Mouse (Mus musculus) lung, embryonic 15.5 days (tissue): ENCODE results near the gene Ggn. TPM values are rescaled to one million over a fixed set of nuclear protein-coding genes. Genes with fewer than 3 reads are reported as not detected.

Source experiments
- ATAC-seq: fragments of 200-750 bp; cut with Nextera tagmentation; 2 replicates; pipeline ENCODE4 v1.8.0; 2017; ENCODE audit warnings: moderate number of reproducible peaks, borderline replicate concordance; ENCODE audit not compliant: low FRiP score, low TSS enrichment; ENCODE audit errors: extremely low read depth
- H3K27ac ChIP-seq: fragments of 300-500 bp; sonication (generic); 2 replicates; pipeline ENCODE4 v1.5.1; 2015; ENCODE audit warnings: moderate library complexity, mild to moderate bottlenecking, inconsistent platforms
- H3K27me3 ChIP-seq: fragments of 300-500 bp; sonication (generic); 2 replicates; pipeline ENCODE4 v1.6.1; 2015; ENCODE audit warnings: inconsistent platforms
- H3K36me3 ChIP-seq: fragments of 300-500 bp; sonication (generic); 2 replicates; pipeline ENCODE4 v1.6.1; 2015; ENCODE audit warnings: inconsistent platforms
- H3K4me1 ChIP-seq: fragments of 300-500 bp; sonication (generic); 2 replicates; pipeline ENCODE4 v1.6.1; 2015; ENCODE audit warnings: inconsistent platforms
- H3K4me2 ChIP-seq: fragments of 300-500 bp; sonication (generic); 2 replicates; pipeline ENCODE4 v1.6.1; 2015; ENCODE audit warnings: inconsistent platforms, mild to moderate bottlenecking, moderate library complexity
- H3K4me3 ChIP-seq: fragments of 300-500 bp; sonication (generic); 2 replicates; pipeline ENCODE4 v1.5.1; 2015; ENCODE audit warnings: mild to moderate bottlenecking, inconsistent platforms
- H3K9ac ChIP-seq: fragments of 300-500 bp; sonication (generic); 2 replicates; pipeline ENCODE4 v1.6.1; 2015; ENCODE audit warnings: inconsistent platforms
- H3K9me3 ChIP-seq: fragments of 300-500 bp; sonication (generic); 2 replicates; pipeline ENCODE4 v1.6.1; 2016; ENCODE audit warnings: inconsistent platforms
- WGBS: fragments of 180-500 bp; shearing (Covaris S2); methylation state at CpG from one replicate; pipeline ENCODE4 v1.1.7; 2015; 5-methylcytosine and 5-hydroxymethylcytosine counted together
- polyA plus RNA-seq: library from polyadenylated mRNA; unstranded; fragments of >200 nt; fragmentation: Nextera tagmentation; extraction: Ambion mirVana; gene quantifications from 2 replicates; pipeline ENCODE4 v1.2.1, GENCODE M21; 2015

Gene Ggn
- polyA plus RNA-seq, 1 experiment from 2014 or later = 0.74 TPM

GRCm38 (mm10) chr7:29167656-29168055 is 2.4 kb upstream of the Ggn start:
- Histone ChIP-seq H3K9me3 (no peaks in the 10 kb centered on the region), H3K9ac (no peak overlapping the region), H3K27me3 (peaks cover 42% of the 10 kb centered on the region), H3K4me1 (peaks cover 47% of the 10 kb centered on the region), H3K27ac (no peak overlapping the region), H3K4me2 (no peak overlapping the region), H3K4me3 (no peak overlapping the region), H3K36me3 (no peaks in the 10 kb centered on the region; the same call in 1 of the 2 replicates)
- 20% methylated on average over 19 of the region's 19 CpGs for WGBS
- ATAC-seq = no peak

- H3K4me1 ChIP-seq = peaks cover 43% of the 10 kb centered on the region
- H3K27ac ChIP-seq = no peak overlapping the region
- 10% methylated on average over 10 of the region's 10 CpGs for WGBS
- H3K9me3 ChIP-seq = no peaks in the 10 kb centered on the region
- ATAC-seq = no peak
- H3K9ac ChIP-seq = no peak overlapping the region
- peak overlapping the region; percentile 91 for H3K4me2 ChIP-seq
- peak overlapping the region; percentile 61 for H3K4me3 ChIP-seq
- H3K36me3 ChIP-seq = peaks cover 2% of the 10 kb centered on the region; the same call in 1 of the 2 replicates
- H3K27me3 ChIP-seq = peaks cover 47% of the 10 kb centered on the region
Observed at GRCm38 (mm10) chr7:29168121-29168695, 1.8 kb upstream of the Ggn start.

GRCm38 (mm10) chr7:29168791-29169230 is 1.2 kb upstream of the Ggn start:
- peaks cover 54% of the 10 kb centered on the region for H3K27me3 ChIP-seq

GRCm38 (mm10) chr7:29169231-29170065 is 562 bp upstream of the Ggn start:
- peak overlapping the region; percentile 85 for H3K27ac ChIP-seq
- H3K9ac ChIP-seq = peak overlapping the region; percentile 44
- H3K36me3 ChIP-seq = peaks cover 14% of the 10 kb centered on the region
- peak overlapping the region; percentile 91 for H3K4me2 ChIP-seq
- WGBS = 0% methylated on average over 30 of the region's 39 CpGs
- no peaks in the 10 kb centered on the region for H3K9me3 ChIP-seq
- peaks cover 42% of the 10 kb centered on the region for H3K4me1 ChIP-seq
- H3K27me3 ChIP-seq = peaks cover 59% of the 10 kb centered on the region
- H3K4me3 ChIP-seq = peak overlapping the region; percentile 61
- peak; percentile 77 for ATAC-seq

More at GRCm38 (mm10) chr7:29168791-29169230, 1.2 kb upstream of the Ggn start:
- Histone ChIP-seq H3K9me3 (no peaks in the 10 kb centered on the region), H3K9ac (peak overlapping the region; percentile 44), H3K4me1 (peaks cover 42% of the 10 kb centered on the region), H3K36me3 (peaks cover 8% of the 10 kb centered on the region), H3K4me2 (peak overlapping the region; percentile 91), H3K27ac (no peak overlapping the region), H3K4me3 (peak overlapping the region; percentile 61)
- ATAC-seq = no peak
- under 1% methylated on average over 13 of the region's 14 CpGs for WGBS

GRCm38 (mm10) chr7:29170755-29171561 is 948 bp downstream of the Ggn start:
- peak overlapping the region; percentile 91 for H3K4me2 ChIP-seq
- peaks cover 42% of the 10 kb centered on the region for H3K4me1 ChIP-seq
- H3K27me3 ChIP-seq = peaks cover 59% of the 10 kb centered on the region
- WGBS = 1% methylated on average over 43 of the region's 43 CpGs
- H3K9me3 ChIP-seq = no peaks in the 10 kb centered on the region
- H3K4me3 ChIP-seq = peak overlapping the region; percentile 61
- ATAC-seq = no peak
- no peak overlapping the region for H3K27ac ChIP-seq
- peak overlapping the region; percentile 44 for H3K9ac ChIP-seq
- peaks cover 29% of the 10 kb centered on the region for H3K36me3 ChIP-seq

- peak overlapping the region; percentile 91 for H3K4me2 ChIP-seq
- H3K27me3 ChIP-seq = peaks cover 59% of the 10 kb centered on the region
- no peak overlapping the region for H3K27ac ChIP-seq
- H3K9me3 ChIP-seq = no peaks in the 10 kb centered on the region
- H3K4me3 ChIP-seq = peak overlapping the region; percentile 61
- H3K4me1 ChIP-seq = peaks cover 42% of the 10 kb centered on the region
- 6% methylated on average over 34 of the region's 34 CpGs for WGBS
- H3K9ac ChIP-seq = peak overlapping the region; percentile 44
- no peak for ATAC-seq
- peaks cover 36% of the 10 kb centered on the region for H3K36me3 ChIP-seq
Observed at GRCm38 (mm10) chr7:29171562-29172097, 1.6 kb downstream of the Ggn start.

- no peak overlapping the region for H3K27ac ChIP-seq
- H3K9ac ChIP-seq = no peak overlapping the region
- no peaks in the 10 kb centered on the region for H3K9me3 ChIP-seq
- no peak overlapping the region for H3K4me3 ChIP-seq
- H3K36me3 ChIP-seq = peaks cover 42% of the 10 kb centered on the region
- peaks cover 53% of the 10 kb centered on the region for H3K27me3 ChIP-seq
- ATAC-seq = no peak
- H3K4me2 ChIP-seq = peak overlapping the region; percentile 91; the same call in 1 of the 2 replicates
- 44% methylated on average over 32 of the region's 32 CpGs for WGBS
- peaks cover 42% of the 10 kb centered on the region for H3K4me1 ChIP-seq
Observed at GRCm38 (mm10) chr7:29172390-29173016, 2.5 kb downstream of the Ggn start.

GRCm38 (mm10) chr7:29178106-29178505 is 8.1 kb downstream of the Ggn start:
- Histone ChIP-seq H3K36me3 (peaks cover 41% of the 10 kb centered on the region), H3K4me2 (no peak overlapping the region), H3K4me1 (peaks cover 18% of the 10 kb centered on the region), H3K9ac (no peak overlapping the region), H3K27ac (no peak overlapping the region), H3K9me3 (no peaks in the 10 kb centered on the region), H3K27me3 (peaks cover 13% of the 10 kb centered on the region), H3K4me3 (no peak overlapping the region)
- 85% methylated on average over 4 of the region's 4 CpGs for WGBS
- ATAC-seq = no peak

GRCm38 (mm10) chr7:29179323-29179722 is 9.3 kb downstream of the Ggn start:
- Histone ChIP-seq H3K36me3 (peaks cover 29% of the 10 kb centered on the region), H3K9ac (peak overlapping the region; percentile 76), H3K27ac (no peak overlapping the region), H3K4me1 (peaks cover 18% of the 10 kb centered on the region), H3K27me3 (0 out of 2 replicates have a peak, but pooled peaks cover under 1% of the 10 kb centered on the region), H3K4me3 (peak overlapping the region; percentile 75), H3K9me3 (no peaks in the 10 kb centered on the region), H3K4me2 (peak overlapping the region; percentile 69)
- 24% methylated on average over 7 of the region's 7 CpGs for WGBS
- no peak for ATAC-seq

GRCm38 (mm10) chr7:29180077-29180853 is 10.3 kb downstream of the Ggn start, which contains the start of gene Psmd8:
Psmd8 (minus strand) TSS chr7:29180701.
- under 1% methylated on average over 62 of the region's 62 CpGs for WGBS
- H3K27ac ChIP-seq = peak within 1 kb of the TSS; percentile 68; the same call in 1 of the 2 replicates
- H3K27me3 ChIP-seq = no peaks in the 10 kb centered on the region
- peak within 1 kb of the TSS; percentile 76 for H3K9ac ChIP-seq
- H3K4me2 ChIP-seq = peak within 1 kb of the TSS; percentile 69
- H3K4me1 ChIP-seq = peaks cover 18% of the 10 kb centered on the region
- H3K9me3 ChIP-seq = no peaks in the 10 kb centered on the region
- H3K4me3 ChIP-seq = peak within 1 kb of the TSS; percentile 75
- peak; percentile 95 for ATAC-seq
- H3K36me3 ChIP-seq = peaks cover 20% of the 10 kb centered on the region
